Mouse (Mus musculus) midbrain, postnatal 0 days (tissue): ENCODE measurements around the gene Gldc. TPM values are rescaled to one million over a fixed set of nuclear protein-coding genes. Genes with fewer than 3 reads are reported as not detected.

Experiments used
- ATAC-seq: fragments of 200-750 bp; cut with Nextera tagmentation; 2 replicates; pipeline ENCODE4 v1.8.0; 2017; ENCODE audit warnings: moderate number of reproducible peaks, mild to moderate bottlenecking, moderate TSS enrichment, moderate library complexity; ENCODE audit not compliant: low FRiP score
- DNase-seq: peaks from one replicate; pipeline ENCODE4 v3.0.0-alpha.2; 2015; ENCODE audit warnings: low spot score
- H3K27ac ChIP-seq: fragments of 300-500 bp; sonication (generic); 2 replicates; pipeline ENCODE4 v1.5.1; 2014; ENCODE audit warnings: low read depth, mild to moderate bottlenecking, low read length, mixed read lengths
- H3K27me3 ChIP-seq: fragments of 300-500 bp; sonication (generic); 2 replicates; pipeline ENCODE4 v1.6.1; 2014; ENCODE audit warnings: low read length, control low read depth, mixed read lengths; ENCODE audit not compliant: insufficient read depth
- H3K36me3 ChIP-seq: fragments of 300-500 bp; sonication (generic); 2 replicates; pipeline ENCODE4 v1.6.1; 2014; ENCODE audit warnings: low read length, control low read depth, mixed read lengths; ENCODE audit not compliant: insufficient read depth
- H3K4me1 ChIP-seq: fragments of 300-500 bp; sonication (generic); 2 replicates; pipeline ENCODE4 v1.6.1; 2014; ENCODE audit warnings: mild to moderate bottlenecking, control low read depth, antibody characterized with exemption, low read length, mixed read lengths; ENCODE audit not compliant: insufficient read depth
- H3K4me2 ChIP-seq: fragments of 300-500 bp; sonication (generic); 2 replicates; pipeline ENCODE4 v1.6.1; 2014; ENCODE audit warnings: low read depth, mild to moderate bottlenecking, low read length, mixed read lengths; ENCODE audit not compliant: poor library complexity, severe bottlenecking
- H3K4me3 ChIP-seq: fragments of 300-500 bp; sonication (generic); 2 replicates; pipeline ENCODE4 v1.5.1; 2014; ENCODE audit warnings: low read depth, mild to moderate bottlenecking, low read length, moderate library complexity
- H3K9ac ChIP-seq: fragments of 300-500 bp; sonication (generic); replicated peaks from 2 replicates; pipeline ENCODE4 v1.6.1; 2014; ENCODE audit warnings: mild to moderate bottlenecking, low read length, moderate library complexity, mixed read lengths; ENCODE audit not compliant: poor library complexity, severe bottlenecking
- H3K9me3 ChIP-seq: fragments of 300-500 bp; sonication (generic); 2 replicates; pipeline ENCODE4 v1.6.1; 2016; ENCODE audit warnings: low read length, control low read depth
- CTCF ChIP-seq: IDR thresholded peaks from 2 replicates; pipeline ENCODE4 v1.5.1; 2016; ENCODE audit warnings: antibody characterized with exemption, mild to moderate bottlenecking
- WGBS: fragments of 180-500 bp; shearing (Covaris S2); extraction: QIAGEN DNeasy Blood & Tissue Kit; methylation state at CpG from one replicate; pipeline ENCODE4 v1.1.7; 2014; 5-methylcytosine and 5-hydroxymethylcytosine counted together
- polyA plus RNA-seq: library from polyadenylated mRNA; unstranded; fragments of >200 nt; fragmentation: Nextera tagmentation; extraction: Ambion mirVana; gene quantifications from 2 replicates; pipeline ENCODE4 v1.2.1, GENCODE M21; 2015
- total RNA-seq: library from RNA; depleted of rRNA; stranded (reverse); fragments of >200 nt; gene quantifications from 2 replicates; pipeline ENCODE4 v1.2.3, GENCODE M21; 2014

The Gldc gene
- total and polyA plus RNA-seq, 2 experiments from 2014 or later, result 5.4 to 9.6 TPM

- H3K4me3 ChIP-seq, result no peak overlapping the region
- WGBS, result 85% methylated on average over 1 of the region's 1 CpGs
- no peak overlapping the region for H3K27ac ChIP-seq
- H3K4me2 ChIP-seq, result no peak overlapping the region
- no peak for ATAC-seq
- H3K9ac ChIP-seq, result no peak overlapping the region
- H3K27me3 ChIP-seq, result no peaks in the 10 kb centered on the region
- DNase-seq, result no peak
- no peak for TF ChIP-seq CTCF
- no peaks in the 10 kb centered on the region for H3K9me3 ChIP-seq
- no peaks in the 10 kb centered on the region for H3K36me3 ChIP-seq
- H3K4me1 ChIP-seq, result no peaks in the 10 kb centered on the region
Observed at GRCm38 (mm10) chr19:30206981-30207380, 31.8 kb upstream of the Gldc start.

- H3K27ac ChIP-seq, result no peak overlapping the region
- H3K27me3 ChIP-seq, result no peaks in the 10 kb centered on the region
- H3K4me2 ChIP-seq, result no peak overlapping the region
- DNase-seq (no peak), ATAC-seq (no peak)
- H3K36me3 ChIP-seq, result no peaks in the 10 kb centered on the region
- H3K4me1 ChIP-seq, result no peaks in the 10 kb centered on the region
- no peak overlapping the region for H3K4me3 ChIP-seq
- H3K9me3 ChIP-seq, result no peaks in the 10 kb centered on the region
- TF ChIP-seq CTCF, result no peak
- no peak overlapping the region for H3K9ac ChIP-seq
- WGBS, result 80% methylated on average over 4 of the region's 4 CpGs
Observed at GRCm38 (mm10) chr19:30205874-30206273, 30.6 kb upstream of the Gldc start.

- WGBS, result 17% methylated on average over 12 of the region's 12 CpGs
- H3K9ac ChIP-seq, result no peak overlapping the region
- DNase-seq, result peak; percentile 80
Observed at GRCm38 (mm10) chr19:30205159-30205816, 30.1 kb upstream of the Gldc start.

GRCm38 (mm10) chr19:30202177-30202576 is 26.9 kb upstream of the Gldc start:
- no peak for TF ChIP-seq CTCF
- WGBS, result 85% methylated on average over 7 of the region's 7 CpGs
- Histone ChIP-seq H3K9me3 (no peaks in the 10 kb centered on the region), H3K27me3 (no peaks in the 10 kb centered on the region), H3K9ac (no peak overlapping the region), H3K4me1 (no peaks in the 10 kb centered on the region), H3K27ac (no peak overlapping the region), H3K4me3 (no peak overlapping the region), H3K36me3 (no peaks in the 10 kb centered on the region), H3K4me2 (no peak overlapping the region)
- no peak for ATAC-seq
- DNase-seq, result no peak

More at GRCm38 (mm10) chr19:30205159-30205816, 30.1 kb upstream of the Gldc start:
- no peak overlapping the region for H3K4me3 ChIP-seq
- ATAC-seq, result peak; percentile 41; the same call in 1 of the 2 replicates
- H3K27ac ChIP-seq, result no peak overlapping the region
- H3K36me3 ChIP-seq, result no peaks in the 10 kb centered on the region
- TF ChIP-seq CTCF, result peak; percentile 94
- H3K9me3 ChIP-seq, result no peaks in the 10 kb centered on the region
- H3K27me3 ChIP-seq, result no peaks in the 10 kb centered on the region
- H3K4me2 ChIP-seq, result no peak overlapping the region
- H3K4me1 ChIP-seq, result no peaks in the 10 kb centered on the region

- TF ChIP-seq CTCF, result no peak
- DNase-seq, result no peak
- no peak for ATAC-seq
- Histone ChIP-seq H3K4me1 (no peaks in the 10 kb centered on the region), H3K36me3 (no peaks in the 10 kb centered on the region), H3K27me3 (no peaks in the 10 kb centered on the region), H3K27ac (no peak overlapping the region), H3K9ac (no peak overlapping the region), H3K4me3 (no peak overlapping the region), H3K4me2 (no peak overlapping the region), H3K9me3 (no peaks in the 10 kb centered on the region)
- WGBS, result 82% methylated on average over 6 of the region's 6 CpGs
Observed at GRCm38 (mm10) chr19:30194999-30195398, 19.8 kb upstream of the Gldc start.

- DNase-seq (no peak), ATAC-seq (no peak)
- TF ChIP-seq CTCF, result no peak
- Histone ChIP-seq H3K9ac (no peak overlapping the region), H3K27me3 (no peaks in the 10 kb centered on the region), H3K4me3 (no peak overlapping the region), H3K27ac (no peak overlapping the region), H3K9me3 (0 out of 2 replicates have a peak, but pooled peaks cover 4% of the 10 kb centered on the region), H3K4me1 (no peaks in the 10 kb centered on the region), H3K36me3 (no peaks in the 10 kb centered on the region), H3K4me2 (no peak overlapping the region)
- WGBS, result 93% methylated on average over 2 of the region's 2 CpGs
Observed at GRCm38 (mm10) chr19:30187232-30187631, 12.0 kb upstream of the Gldc start.
